ENCODE assay signal across 8 mouse cellular contexts in genomic region chr6:113603993-113604392, GRCm38 (mm10). TPM values are rescaled to one million over a fixed set of nuclear protein-coding genes. Genes with fewer than 3 reads are reported as not detected.
DNase-seq lines count a peak whose midpoint lies in the region; ATAC-seq and TF ChIP-seq lines count a peak whose summit lies in the region.

No protein-coding gene starts in this region.

- ATAC-seq in midbrain, embryonic 11.5 days (ENCODE audit: low FRiP score) = no peak

- 58% methylated on average over 12 of the region's 12 CpGs for WGBS in kidney, adult 2 months
- 63% methylated on average over 12 of the region's 12 CpGs for WGBS in bone marrow, adult 2 months
- WGBS in hindbrain, embryonic 10.5 days = 49% methylated on average over 12 of the region's 12 CpGs
- 51% methylated on average over 12 of the region's 12 CpGs for WGBS in midbrain, embryonic 11.5 days

- H3K27me3 ChIP-seq in kidney, adult 2 months (replicated peaks; ENCODE audit: control insufficient read depth, insufficient read depth, low read length) = no peaks in the 10 kb centered on the region
- no peaks in the 10 kb centered on the region for H3K27me3 ChIP-seq in hindbrain, embryonic 10.5 days (ENCODE audit: insufficient read depth, poor library complexity, severe bottlenecking)
- H3K27me3 ChIP-seq in midbrain, embryonic 11.5 days (ENCODE audit: control insufficient read depth, insufficient read depth, low read length) = no peaks in the 10 kb centered on the region

- no peaks in the 10 kb centered on the region for H3K9me3 ChIP-seq in hindbrain, embryonic 10.5 days
- H3K9me3 ChIP-seq in midbrain, embryonic 11.5 days (ENCODE audit: control insufficient read depth, low read length) = no peaks in the 10 kb centered on the region

- no peaks in the 10 kb centered on the region for H3K36me3 ChIP-seq in kidney, adult 2 months (ENCODE audit: control insufficient read depth, insufficient read depth, low read length)
- H3K36me3 ChIP-seq in hindbrain, embryonic 10.5 days = peaks cover 19% of the 10 kb centered on the region
- H3K36me3 ChIP-seq in midbrain, embryonic 11.5 days (ENCODE audit: control insufficient read depth, insufficient read depth, low read length) = no peaks in the 10 kb centered on the region

- peak overlapping the region; percentile 92 for H3K9ac ChIP-seq in midbrain, embryonic 11.5 days (ENCODE audit: low read length)

- no peak for DNase-seq in kidney, adult 2 months
- no peak for DNase-seq in kidney, adult 9 months
- no peak for DNase-seq in hindbrain, embryonic 10.5 days (ENCODE audit: low spot score)
- DNase-seq in midbrain, embryonic 11.5 days (ENCODE audit: low spot score, missing footprints) = no peak
- DNase-seq in ovary, postnatal 14 days (ENCODE audit: low spot score) = no peak
- DNase-seq in frontal cortex, postnatal 25 days (ENCODE audit: low spot score in 2 of 2) = no peak
- DNase-seq in cerebellum, adult 9-11 months = no peak

- H3K4me3 ChIP-seq in kidney, adult 2 months (ENCODE audit: insufficient read depth, low read depth, low read length) = peak overlapping the region; percentile 92; the same call in 1 of the 2 replicates
- peak overlapping the region; percentile 87 for H3K4me3 ChIP-seq in bone marrow, adult 2 months (replicated peaks; ENCODE audit: control insufficient read depth, low read depth, low read length)
- H3K4me3 ChIP-seq in hindbrain, embryonic 10.5 days = peak overlapping the region; percentile 96
- H3K4me3 ChIP-seq in midbrain, embryonic 11.5 days (ENCODE audit: low read depth, low read length) = peak overlapping the region; percentile 94

- TF ChIP-seq POLR2A in kidney, adult 2 months (IDR thresholded peaks at IDR 0.05; ENCODE audit: low read depth, low read length) = no peak
- TF ChIP-seq POLR2A in bone marrow, adult 2 months (IDR thresholded peaks at IDR 0.05; ENCODE audit: borderline replicate concordance, control insufficient read depth, low read depth, low read length) = no peak

- peak overlapping the region; percentile 79 for H3K4me2 ChIP-seq in midbrain, embryonic 11.5 days

- H3K27ac ChIP-seq in kidney, adult 2 months (ENCODE audit: insufficient read depth, low read depth, low read length) = peak overlapping the region; percentile 80; the same call in 1 of the 2 replicates
- H3K27ac ChIP-seq in bone marrow, adult 2 months (ENCODE audit: control insufficient read depth, insufficient read depth, low read depth, low read length, poor library complexity) = peak overlapping the region; percentile 88; the same call in 1 of the 2 replicates
- peak overlapping the region; percentile 94 for H3K27ac ChIP-seq in hindbrain, embryonic 10.5 days
- no peak overlapping the region for H3K27ac ChIP-seq in midbrain, embryonic 11.5 days (ENCODE audit: low read depth, low read length)

- H3K4me1 ChIP-seq in kidney, adult 2 months (ENCODE audit: control insufficient read depth, insufficient read depth, low read length) = peaks cover 6% of the 10 kb centered on the region; the same call in 1 of the 2 replicates
- H3K4me1 ChIP-seq in bone marrow, adult 2 months (ENCODE audit: control insufficient read depth, insufficient read depth, low read length) = peaks cover 1% of the 10 kb centered on the region; the same call in 1 of the 2 replicates
- peaks cover 33% of the 10 kb centered on the region for H3K4me1 ChIP-seq in hindbrain, embryonic 10.5 days (replicated peaks)
- H3K4me1 ChIP-seq in midbrain, embryonic 11.5 days (ENCODE audit: control insufficient read depth, insufficient read depth, low read length) = peaks cover 13% of the 10 kb centered on the region; the same call in 1 of the 2 replicates

- TF ChIP-seq CTCF in kidney, adult 2 months (conservative IDR thresholded peaks at IDR 0.05; ENCODE audit: insufficient read depth, insufficient read length, low read depth, low read length) = no peak
- TF ChIP-seq CTCF in bone marrow, adult 2 months (IDR thresholded peaks at IDR 0.05; ENCODE audit: control insufficient read depth, insufficient read depth, low read length) = no peak

RNA-seq across cellular contexts. Expression of gene Brk1, which starts 0.6 kb away (rescaled TPM):
- polyA plus RNA-seq in kidney, adult 2 months (2012; rRNA removed) = 171 and 216 TPM in 2 replicates
- 65.5 and 112 TPM in 2 replicates for polyA plus RNA-seq in bone marrow, adult 2 months (2011; ENCODE audit: insufficient read depth, insufficient read length, low replicate concordance, missing spikeins)
- polyA plus RNA-seq in hindbrain, embryonic 10.5 days (2016; fragmentation: Nextera tagmentation; extraction: Ambion mirVana) = 209 and 225 TPM in 2 replicates
- polyA plus RNA-seq in midbrain, embryonic 11.5 days (2014; fragmentation: Nextera tagmentation; extraction: Ambion mirVana) = 223 and 232 TPM in 2 replicates

RNA-seq across cellular contexts. Expression of gene Fancd2os, which starts 3.5 kb away (rescaled TPM):
- 0.54 and 1.3 TPM in 2 replicates for polyA plus RNA-seq in kidney, adult 2 months (2012; rRNA removed)
- not detected in 2 replicates for polyA plus RNA-seq in bone marrow, adult 2 months (2011; ENCODE audit: insufficient read depth, insufficient read length, low replicate concordance, missing spikeins)
- 0.20 and 0.21 TPM in 2 replicates for polyA plus RNA-seq in hindbrain, embryonic 10.5 days (2016; fragmentation: Nextera tagmentation; extraction: Ambion mirVana)
- 0.42 and 0.47 TPM in 2 replicates for polyA plus RNA-seq in midbrain, embryonic 11.5 days (2014; fragmentation: Nextera tagmentation; extraction: Ambion mirVana)

RNA-seq across cellular contexts. Expression of gene Vhl, which starts 19.8 kb away (rescaled TPM):
- polyA plus RNA-seq in kidney, adult 2 months (2012; rRNA removed) = 19.0 and 24.6 TPM in 2 replicates
- 38.5 and 66.7 TPM in 2 replicates for polyA plus RNA-seq in bone marrow, adult 2 months (2011; ENCODE audit: insufficient read depth, insufficient read length, low replicate concordance, missing spikeins)
- polyA plus RNA-seq in hindbrain, embryonic 10.5 days (2016; fragmentation: Nextera tagmentation; extraction: Ambion mirVana) = 43.0 and 45.8 TPM in 2 replicates
- polyA plus RNA-seq in midbrain, embryonic 11.5 days (2014; fragmentation: Nextera tagmentation; extraction: Ambion mirVana) = 60.9 and 62.4 TPM in 2 replicates

RNA-seq across cellular contexts. Expression of gene Irak2, which starts 34.3 kb away (rescaled TPM):
- polyA plus RNA-seq in kidney, adult 2 months (2012; rRNA removed) = 53.8 and 67.1 TPM in 2 replicates
- 10.0 and 11.9 TPM in 2 replicates for polyA plus RNA-seq in bone marrow, adult 2 months (2011; ENCODE audit: insufficient read depth, insufficient read length, low replicate concordance, missing spikeins)
- polyA plus RNA-seq in hindbrain, embryonic 10.5 days (2016; fragmentation: Nextera tagmentation; extraction: Ambion mirVana) = 5.1 and 6.8 TPM in 2 replicates
- polyA plus RNA-seq in midbrain, embryonic 11.5 days (2014; fragmentation: Nextera tagmentation; extraction: Ambion mirVana) = 1.6 and 1.9 TPM in 2 replicates
